Mouse (Mus musculus): ENCODE results near the gene Gm6899. TPM values are rescaled to one million over a fixed set of nuclear protein-coding genes. Genes with fewer than 3 reads are reported as not detected.

Gm6899 gene
- total RNA-seq, 1 experiment: not detected

DNA sequence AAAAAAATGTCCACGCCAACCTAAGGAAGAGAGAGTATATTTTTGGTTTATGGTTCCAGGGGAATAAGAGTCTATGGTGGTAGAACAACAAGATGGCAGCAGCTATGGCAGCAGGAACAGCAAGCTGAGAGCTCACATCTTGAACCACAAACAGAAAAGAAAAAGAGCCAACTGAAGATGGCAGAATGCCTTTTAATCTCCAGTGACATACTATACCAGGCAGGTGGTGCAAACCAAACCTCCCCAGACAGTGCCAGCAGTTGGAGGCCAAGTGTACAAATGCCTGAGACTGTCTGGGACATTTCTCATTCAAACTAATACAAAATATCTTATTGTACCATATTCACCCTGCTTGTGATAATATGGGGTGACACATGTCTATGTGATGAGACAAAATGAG lies 3.1 kb downstream of the Gm6899 start:
- no peak overlapping the region for H3K27ac ChIP-seq (ENCODE audit: insufficient read depth, low read depth, low read length, poor library complexity, severe bottlenecking)
- H3K9me3 ChIP-seq (ENCODE audit: control insufficient read depth, insufficient read depth, low read depth, low read length): no peaks in the 10 kb centered on the region
- H3K36me3 ChIP-seq (ENCODE audit: control insufficient read depth, insufficient read depth, low read length, poor library complexity, severe bottlenecking): no peaks in the 10 kb centered on the region
- in situ Hi-C loops (cut with MboI; ENCODE audit: low sequenced_read_pairs in 2 of 2, unreplicated experiment in 2 of 2): no loop called here
- peaks cover 0 to 2% of the 10 kb centered on the region in 2 experiments; a peak in 2 of 4 replicates for H3K4me1 ChIP-seq (ENCODE audit: control insufficient read depth in 2 of 2, insufficient read depth in 2 of 2, low read length in 2 of 2, poor library complexity in 1 of 2)
- no peak overlapping the region for H3K9ac ChIP-seq (ENCODE audit: insufficient read depth, low read depth, low read length, poor library complexity, severe bottlenecking)
- no peak overlapping the region for H3K4me3 ChIP-seq (ENCODE audit: insufficient read depth in 1 of 2, low read depth in 1 of 2, low read length in 2 of 2, poor library complexity in 1 of 2, severe bottlenecking in 1 of 2)
- DNase-seq (ENCODE audit: low read depth, low spot score): no peak
- TF ChIP-seq MAFK (IDR thresholded peaks at IDR 0.05; ENCODE audit: insufficient read depth, low read depth, low read length) (no peak), ZNF384 (IDR thresholded peaks at IDR 0.05; ENCODE audit: low read depth, low read length) (no peak), CHD2 (IDR thresholded peaks at IDR 0.05; ENCODE audit: low read depth, low read length) (no peak), HCFC1 (IDR thresholded peaks at IDR 0.05; ENCODE audit: borderline replicate concordance, insufficient read depth, low read length) (no peak), ZC3H11A (IDR thresholded peaks at IDR 0.05; ENCODE audit: borderline replicate concordance, low read depth, low read length) (no peak)

DNA sequence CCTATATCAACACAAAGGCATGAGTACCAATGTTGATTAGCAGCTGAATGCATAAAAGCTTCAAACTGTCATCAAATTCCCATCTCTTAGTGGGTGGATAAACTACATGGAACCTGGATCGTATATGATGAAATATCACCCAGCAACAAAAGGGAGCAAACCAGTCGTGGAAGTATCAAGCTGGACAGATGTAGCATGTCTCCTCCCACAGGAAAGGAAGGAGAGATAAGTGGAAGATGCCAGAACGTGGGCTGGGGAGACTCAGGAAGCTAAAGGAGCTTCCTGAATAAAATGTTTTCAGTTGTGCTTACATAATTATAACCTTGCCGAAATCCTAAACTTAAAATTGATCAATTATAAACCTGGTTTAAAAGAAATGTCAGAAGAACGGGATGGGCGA lies 4.1 kb downstream of the Gm6899 start:
- in situ Hi-C loops (cut with MboI; ENCODE audit: low sequenced_read_pairs in 2 of 2, unreplicated experiment in 2 of 2): no loop called here
- Histone ChIP-seq H3K4me3 (ENCODE audit: insufficient read depth in 1 of 2, low read depth in 1 of 2, low read length in 2 of 2, poor library complexity in 1 of 2, severe bottlenecking in 1 of 2) (no peak overlapping the region), H3K36me3 (ENCODE audit: control insufficient read depth, insufficient read depth, low read length, poor library complexity, severe bottlenecking) (no peaks in the 10 kb centered on the region), H3K9me3 (ENCODE audit: control insufficient read depth, insufficient read depth, low read depth, low read length) (no peaks in the 10 kb centered on the region), H3K27ac (ENCODE audit: insufficient read depth, low read depth, low read length, poor library complexity, severe bottlenecking) (no peak overlapping the region), H3K4me1 (ENCODE audit: control insufficient read depth in 2 of 2, insufficient read depth in 2 of 2, low read length in 2 of 2, poor library complexity in 1 of 2) (peaks cover 0 to 2% of the 10 kb centered on the region in 2 experiments; a peak in 2 of 4 replicates), H3K9ac (ENCODE audit: insufficient read depth, low read depth, low read length, poor library complexity, severe bottlenecking) (no peak overlapping the region)
- no peak for DNase-seq (ENCODE audit: low read depth, low spot score)
- TF ChIP-seq ZNF384 (IDR thresholded peaks at IDR 0.05; ENCODE audit: low read depth, low read length): no peak
- TF ChIP-seq ZC3H11A (IDR thresholded peaks at IDR 0.05; ENCODE audit: borderline replicate concordance, low read depth, low read length): no peak
- TF ChIP-seq HCFC1 (IDR thresholded peaks at IDR 0.05; ENCODE audit: borderline replicate concordance, insufficient read depth, low read length): no peak
- no peak for TF ChIP-seq CHD2 (IDR thresholded peaks at IDR 0.05; ENCODE audit: low read depth, low read length)
- TF ChIP-seq MAFK (IDR thresholded peaks at IDR 0.05; ENCODE audit: insufficient read depth, low read depth, low read length): no peak

DNA sequence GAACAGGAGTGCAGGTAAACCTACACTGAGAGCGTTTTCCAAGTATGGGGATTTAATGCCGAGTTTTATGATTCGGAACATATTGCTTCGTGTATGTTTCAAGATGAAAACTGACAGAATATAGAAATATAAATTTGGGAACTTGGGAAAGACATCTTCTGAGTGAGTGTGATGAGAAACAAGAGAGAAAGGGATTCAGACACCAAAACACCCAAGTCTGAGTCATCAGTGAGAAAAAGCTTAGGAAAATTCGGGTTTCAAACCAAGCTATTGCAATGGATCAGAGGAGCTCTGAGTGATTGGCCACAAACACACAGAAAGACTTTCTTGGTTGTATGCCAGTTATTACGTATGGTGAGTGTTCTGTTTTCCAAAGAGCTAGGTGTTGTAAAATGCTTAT lies 4.7 kb downstream of the Gm6899 start:
- in situ Hi-C loops (cut with MboI; ENCODE audit: low sequenced_read_pairs in 2 of 2, unreplicated experiment in 2 of 2): no loop called here
- TF ChIP-seq HCFC1 (IDR thresholded peaks at IDR 0.05; ENCODE audit: borderline replicate concordance, insufficient read depth, low read length) (no peak), MAFK (IDR thresholded peaks at IDR 0.05; ENCODE audit: insufficient read depth, low read depth, low read length) (no peak), ZC3H11A (IDR thresholded peaks at IDR 0.05; ENCODE audit: borderline replicate concordance, low read depth, low read length) (no peak), CHD2 (IDR thresholded peaks at IDR 0.05; ENCODE audit: low read depth, low read length) (no peak), ZNF384 (IDR thresholded peaks at IDR 0.05; ENCODE audit: low read depth, low read length) (no peak)

DNA sequence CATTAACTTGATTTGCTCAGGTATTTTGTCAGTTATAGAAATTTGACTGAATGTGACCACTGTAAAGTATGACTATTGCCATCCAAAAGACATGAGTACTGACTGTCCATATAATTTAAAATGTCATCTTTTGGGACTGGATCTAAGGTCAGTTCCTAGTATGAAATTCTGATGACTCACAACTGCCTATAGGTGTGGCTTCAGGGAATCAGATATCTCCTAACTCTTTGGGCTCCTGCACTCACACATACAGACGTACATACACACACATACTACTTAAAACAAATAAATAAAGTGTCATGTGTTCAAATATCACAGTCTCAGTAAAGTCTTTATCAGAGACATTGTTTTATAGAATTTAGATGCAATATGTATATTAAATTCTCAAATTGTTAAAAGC lies 5.8 kb downstream of the Gm6899 start:
- H3K36me3 ChIP-seq (ENCODE audit: control insufficient read depth, insufficient read depth, low read length, poor library complexity, severe bottlenecking): no peaks in the 10 kb centered on the region
- H3K4me1 ChIP-seq (ENCODE audit: control insufficient read depth in 2 of 2, insufficient read depth in 2 of 2, low read length in 2 of 2, poor library complexity in 1 of 2): no peaks in the 10 kb centered on the region; a peak in 1 of 4 replicates
- H3K27ac ChIP-seq (ENCODE audit: insufficient read depth, low read depth, low read length, poor library complexity, severe bottlenecking): no peak overlapping the region
- no peak overlapping the region for H3K4me3 ChIP-seq (ENCODE audit: insufficient read depth in 1 of 2, low read depth in 1 of 2, low read length in 2 of 2, poor library complexity in 1 of 2, severe bottlenecking in 1 of 2)
- in situ Hi-C loops (cut with MboI; ENCODE audit: low sequenced_read_pairs in 2 of 2, unreplicated experiment in 2 of 2): no loop called here
- H3K9me3 ChIP-seq (ENCODE audit: control insufficient read depth, insufficient read depth, low read depth, low read length): no peaks in the 10 kb centered on the region
- no peak for TF ChIP-seq ZC3H11A (IDR thresholded peaks at IDR 0.05; ENCODE audit: borderline replicate concordance, low read depth, low read length)
- TF ChIP-seq ZNF384 (IDR thresholded peaks at IDR 0.05; ENCODE audit: low read depth, low read length): no peak
- TF ChIP-seq HCFC1 (IDR thresholded peaks at IDR 0.05; ENCODE audit: borderline replicate concordance, insufficient read depth, low read length): no peak
- no peak for TF ChIP-seq MAFK (IDR thresholded peaks at IDR 0.05; ENCODE audit: insufficient read depth, low read depth, low read length)
- TF ChIP-seq CHD2 (IDR thresholded peaks at IDR 0.05; ENCODE audit: low read depth, low read length): no peak
- no peak overlapping the region for H3K9ac ChIP-seq (ENCODE audit: insufficient read depth, low read depth, low read length, poor library complexity, severe bottlenecking)
- DNase-seq (ENCODE audit: low read depth, low spot score): no peak

More for the DNA sequence above, 4.7 kb downstream of the Gm6899 start:
- Histone ChIP-seq H3K9ac (ENCODE audit: insufficient read depth, low read depth, low read length, poor library complexity, severe bottlenecking) (no peak overlapping the region), H3K9me3 (ENCODE audit: control insufficient read depth, insufficient read depth, low read depth, low read length) (no peaks in the 10 kb centered on the region), H3K36me3 (ENCODE audit: control insufficient read depth, insufficient read depth, low read length, poor library complexity, severe bottlenecking) (no peaks in the 10 kb centered on the region), H3K4me3 (ENCODE audit: insufficient read depth in 1 of 2, low read depth in 1 of 2, low read length in 2 of 2, poor library complexity in 1 of 2, severe bottlenecking in 1 of 2) (no peak overlapping the region), H3K4me1 (ENCODE audit: control insufficient read depth in 2 of 2, insufficient read depth in 2 of 2, low read length in 2 of 2, poor library complexity in 1 of 2) (no peaks in the 10 kb centered on the region; a peak in 1 of 4 replicates), H3K27ac (ENCODE audit: insufficient read depth, low read depth, low read length, poor library complexity, severe bottlenecking) (no peak overlapping the region)
- DNase-seq (ENCODE audit: low read depth, low spot score): no peak

DNA sequence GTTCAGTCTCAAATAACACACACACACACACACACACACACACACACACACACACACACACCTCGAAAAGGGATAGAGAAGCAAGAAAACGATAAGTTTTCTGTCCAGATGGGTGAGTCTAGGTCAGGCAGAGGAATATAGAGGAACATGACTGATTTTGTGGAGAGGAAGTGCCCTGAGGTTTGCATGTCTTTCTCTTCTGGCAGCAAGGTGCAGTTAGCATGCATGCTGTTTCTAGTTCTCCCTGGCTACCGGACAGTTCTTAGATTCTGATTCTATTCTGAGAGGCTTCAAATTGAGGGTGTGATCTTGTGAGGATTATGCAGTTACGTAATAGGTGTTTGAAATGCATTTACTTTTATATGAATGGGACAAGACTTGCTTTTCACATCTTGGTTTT lies 7.7 kb downstream of the Gm6899 start:
- Histone ChIP-seq H3K9ac (ENCODE audit: insufficient read depth, low read depth, low read length, poor library complexity, severe bottlenecking) (no peak overlapping the region), H3K4me3 (ENCODE audit: insufficient read depth in 1 of 2, low read depth in 1 of 2, low read length in 2 of 2, poor library complexity in 1 of 2, severe bottlenecking in 1 of 2) (no peak overlapping the region), H3K36me3 (ENCODE audit: control insufficient read depth, insufficient read depth, low read length, poor library complexity, severe bottlenecking) (no peaks in the 10 kb centered on the region), H3K9me3 (ENCODE audit: control insufficient read depth, insufficient read depth, low read depth, low read length) (no peaks in the 10 kb centered on the region), H3K27ac (ENCODE audit: insufficient read depth, low read depth, low read length, poor library complexity, severe bottlenecking) (no peak overlapping the region), H3K4me1 (ENCODE audit: control insufficient read depth in 2 of 2, insufficient read depth in 2 of 2, low read length in 2 of 2, poor library complexity in 1 of 2) (no peaks in the 10 kb centered on the region)
- DNase-seq (ENCODE audit: low read depth, low spot score): no peak
- TF ChIP-seq HCFC1 (IDR thresholded peaks at IDR 0.05; ENCODE audit: borderline replicate concordance, insufficient read depth, low read length): no peak
- TF ChIP-seq CHD2 (IDR thresholded peaks at IDR 0.05; ENCODE audit: low read depth, low read length): no peak
- TF ChIP-seq MAFK (IDR thresholded peaks at IDR 0.05; ENCODE audit: insufficient read depth, low read depth, low read length): no peak
- TF ChIP-seq ZC3H11A (IDR thresholded peaks at IDR 0.05; ENCODE audit: borderline replicate concordance, low read depth, low read length): no peak
- no peak for TF ChIP-seq ZNF384 (IDR thresholded peaks at IDR 0.05; ENCODE audit: low read depth, low read length)
- in situ Hi-C loops (cut with MboI; ENCODE audit: low sequenced_read_pairs in 2 of 2, unreplicated experiment in 2 of 2): no loop called here

All from ES-E14 (cell line).